Mouse (Mus musculus) hindbrain, embryonic 15.5 days (tissue): ENCODE measurements around the gene Raly. TPM values are rescaled to one million over a fixed set of nuclear protein-coding genes. Genes with fewer than 3 reads are reported as not detected.

Experiments
- ATAC-seq: fragments of 200-750 bp; cut with Nextera tagmentation; 2 replicates; pipeline ENCODE4 v1.8.0; 2017; ENCODE audit warnings: low read depth, moderate number of reproducible peaks, moderate TSS enrichment; ENCODE audit not compliant: low FRiP score
- H3K27ac ChIP-seq: fragments of 300-500 bp; sonication (generic); replicated peaks from 2 replicates; pipeline ENCODE4 v1.5.1; 2015; ENCODE audit warnings: mild to moderate bottlenecking, inconsistent platforms
- H3K27me3 ChIP-seq: fragments of 300-500 bp; sonication (generic); 2 replicates; pipeline ENCODE4 v1.6.1; 2015; ENCODE audit warnings: control low read depth, inconsistent platforms
- H3K36me3 ChIP-seq: fragments of 300-500 bp; sonication (generic); 2 replicates; pipeline ENCODE4 v1.6.1; 2015; ENCODE audit warnings: control low read depth, inconsistent platforms
- H3K4me1 ChIP-seq: fragments of 300-500 bp; sonication (generic); replicated peaks from 2 replicates; pipeline ENCODE4 v1.6.1; 2015; ENCODE audit warnings: control low read depth, inconsistent platforms
- H3K4me2 ChIP-seq: fragments of 300-500 bp; sonication (generic); 2 replicates; pipeline ENCODE4 v1.6.1; 2015; ENCODE audit warnings: moderate library complexity, mild to moderate bottlenecking, inconsistent platforms
- H3K4me3 ChIP-seq: fragments of 300-500 bp; sonication (generic); 2 replicates; pipeline ENCODE4 v1.5.1; 2015; ENCODE audit warnings: mild to moderate bottlenecking, inconsistent platforms
- H3K9ac ChIP-seq: fragments of 300-500 bp; sonication (generic); 2 replicates; pipeline ENCODE4 v1.6.1; 2015; ENCODE audit warnings: inconsistent platforms
- H3K9me3 ChIP-seq: fragments of 300-500 bp; sonication (generic); 2 replicates; pipeline ENCODE4 v1.6.1; 2016; ENCODE audit warnings: control low read depth, inconsistent platforms
- WGBS: fragments of 180-500 bp; shearing (Covaris S2); methylation state at CpG from one replicate; pipeline ENCODE4 v1.1.7; 2015; 5-methylcytosine and 5-hydroxymethylcytosine counted together
- polyA plus RNA-seq: library from polyadenylated mRNA; unstranded; fragments of >200 nt; fragmentation: Nextera tagmentation; extraction: Ambion mirVana; gene quantifications from 2 replicates; pipeline ENCODE4 v1.2.1, GENCODE M21; 2015

Gene Raly
- polyA plus RNA-seq, 1 experiment from 2014 or later, result 29.4 TPM

- no peak overlapping the region for H3K4me3 ChIP-seq
- H3K4me2 ChIP-seq, result no peak overlapping the region
- no peaks in the 10 kb centered on the region for H3K9me3 ChIP-seq
- 77% methylated on average over 12 of the region's 12 CpGs for WGBS
- ATAC-seq, result no peak
- no peak overlapping the region for H3K9ac ChIP-seq
- H3K27me3 ChIP-seq, result no peaks in the 10 kb centered on the region
- H3K36me3 ChIP-seq, result no peaks in the 10 kb centered on the region
- no peaks in the 10 kb centered on the region for H3K4me1 ChIP-seq
- H3K27ac ChIP-seq, result no peak overlapping the region
Observed at GRCm38 (mm10) chr2:154915922-154916541, 125.1 kb downstream of the Raly start.

- no peak overlapping the region for H3K9ac ChIP-seq
- H3K9me3 ChIP-seq, result no peaks in the 10 kb centered on the region
- no peaks in the 10 kb centered on the region for H3K27me3 ChIP-seq
- no peaks in the 10 kb centered on the region for H3K4me1 ChIP-seq
- ATAC-seq, result no peak
- 17% methylated on average over 2 of the region's 2 CpGs for WGBS
- no peaks in the 10 kb centered on the region for H3K36me3 ChIP-seq
- no peak overlapping the region for H3K4me3 ChIP-seq
- H3K27ac ChIP-seq, result no peak overlapping the region
- no peak overlapping the region for H3K4me2 ChIP-seq
Observed at GRCm38 (mm10) chr2:154916547-154916946, 125.7 kb downstream of the Raly start.

Other genes with a start within 250 kb of the Raly start
- gene 1700003F12Rik, start 244.0 kb upstream of the Raly start, polyA plus RNA-seq, result 1.7 and 2.7 TPM in 2 replicates
- 0.52 and 0.76 TPM in 2 replicates for gene Actl10, start 239.3 kb upstream of the Raly start, polyA plus RNA-seq
- gene Necab3, start 232.2 kb upstream of the Raly start, polyA plus RNA-seq, result 20.3 and 21.4 TPM in 2 replicates
- 8.4 and 8.6 TPM in 2 replicates for gene E2f1, start 221.2 kb upstream of the Raly start, polyA plus RNA-seq
- gene Pxmp4, start 187.4 kb upstream of the Raly start, polyA plus RNA-seq, result 16.9 and 18.6 TPM in 2 replicates
- gene Zfp341, start 177.8 kb upstream of the Raly start, polyA plus RNA-seq, result 2.0 and 2.7 TPM in 2 replicates
- 0.76 and 0.79 TPM in 2 replicates for gene 4930519P11Rik, start 177.7 kb upstream of the Raly start, polyA plus RNA-seq
- 26.4 and 32.0 TPM in 2 replicates for gene Chmp4b, start 139.4 kb upstream of the Raly start, polyA plus RNA-seq
- gene Gm14214, start 21.1 kb upstream of the Raly start, polyA plus RNA-seq, result not detected in 2 replicates
- 0.99 and 1.2 TPM in 2 replicates for gene a, start 306 bp downstream of the Raly start, polyA plus RNA-seq
- 65.8 and 72.9 TPM in 2 replicates for gene Eif2s2, start 101.8 kb downstream of the Raly start, polyA plus RNA-seq
- 0.18 and 0.23 TPM in 2 replicates for gene Gm14226, start 227.2 kb downstream of the Raly start, polyA plus RNA-seq